Mouse (Mus musculus): ENCODE measurements around the gene 4930595M18Rik.

The 4930595M18Rik gene

GRCm38 (mm10) chrX:81458021-81458420, at the start of gene 4930595M18Rik:
TSS of gene 4930595M18Rik (minus strand) at chrX:81458121.
- no peak for DNase-seq (ENCODE audit: low spot score in 2 of 2)

GRCm38 (mm10) chrX:81472500-81472899, 14.6 kb upstream of the 4930595M18Rik start:
- DNase-seq (ENCODE audit: low spot score in 2 of 2) = peak in 1 of 2 experiments; percentile 5
